Mouse (Mus musculus): ENCODE data around the gene Prpf6. TPM values are rescaled to one million over a fixed set of nuclear protein-coding genes. Genes with fewer than 3 reads are reported as not detected.

Prpf6 gene
- polyA plus RNA-seq, 1 experiment = 27.7 TPM

DNA sequence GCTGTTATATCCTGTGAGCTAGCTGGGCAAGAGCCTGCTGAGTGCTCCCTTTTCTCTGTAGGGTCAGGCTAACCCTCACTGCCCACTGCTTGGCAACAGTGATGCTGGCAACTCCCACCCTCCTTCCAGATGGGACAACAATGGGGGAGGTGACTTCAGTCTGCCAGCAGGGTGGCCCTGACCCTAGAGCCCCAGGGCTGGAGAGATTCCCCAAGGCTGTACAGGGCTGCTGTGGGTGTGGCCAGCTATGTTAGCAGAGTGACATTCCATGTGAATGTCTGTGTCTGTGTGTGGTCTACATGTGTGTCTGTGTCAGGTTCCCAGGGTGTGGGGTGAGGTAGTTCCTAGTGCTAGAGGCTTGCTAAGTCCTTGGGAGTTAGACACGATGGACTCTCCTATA, 81.8 kb downstream of the Prpf6 start:
- Histone ChIP-seq H3K4me3 (replicated peaks; ENCODE audit: control insufficient read depth, low read depth, low read length) (no peak overlapping the region), H3K27ac (ENCODE audit: control insufficient read depth, insufficient read depth, low read depth, low read length, poor library complexity) (no peak overlapping the region), H3K4me1 (ENCODE audit: control insufficient read depth, insufficient read depth, low read length) (no peaks in the 10 kb centered on the region)
- no peak for TF ChIP-seq CTCF (IDR thresholded peaks at IDR 0.05; ENCODE audit: control insufficient read depth, insufficient read depth, low read length)
- no peak for TF ChIP-seq POLR2A (IDR thresholded peaks at IDR 0.05; ENCODE audit: borderline replicate concordance, control insufficient read depth, low read depth, low read length)
- 59% methylated on average over 1 of the region's 1 CpGs for WGBS

- no peak overlapping the region for H3K4me3 ChIP-seq (replicated peaks; ENCODE audit: control insufficient read depth, low read depth, low read length)
- no peak for TF ChIP-seq POLR2A (IDR thresholded peaks at IDR 0.05; ENCODE audit: borderline replicate concordance, control insufficient read depth, low read depth, low read length)
- TF ChIP-seq CTCF (IDR thresholded peaks at IDR 0.05; ENCODE audit: control insufficient read depth, insufficient read depth, low read length) = no peak
- no peaks in the 10 kb centered on the region for H3K4me1 ChIP-seq (ENCODE audit: control insufficient read depth, insufficient read depth, low read length)
- H3K27ac ChIP-seq (ENCODE audit: control insufficient read depth, insufficient read depth, low read depth, low read length, poor library complexity) = no peak overlapping the region
- 84% methylated on average over 4 of the region's 4 CpGs for WGBS
Measured at GRCm38 (mm10) chr2:181674934-181675333, 83.3 kb downstream of the Prpf6 start.

- Histone ChIP-seq H3K4me1 (ENCODE audit: control insufficient read depth, insufficient read depth, low read length) (no peaks in the 10 kb centered on the region), H3K4me3 (replicated peaks; ENCODE audit: control insufficient read depth, low read depth, low read length) (peak overlapping the region; percentile 25), H3K27ac (ENCODE audit: control insufficient read depth, insufficient read depth, low read depth, low read length, poor library complexity) (no peak overlapping the region)
- WGBS = 2% methylated on average over 14 of the region's 14 CpGs
- no peak for TF ChIP-seq POLR2A (IDR thresholded peaks at IDR 0.05; ENCODE audit: borderline replicate concordance, control insufficient read depth, low read depth, low read length)
- TF ChIP-seq CTCF (IDR thresholded peaks at IDR 0.05; ENCODE audit: control insufficient read depth, insufficient read depth, low read length) = no peak
Measured at GRCm38 (mm10) chr2:181675454-181675853, 83.8 kb downstream of the Prpf6 start.

- 23% methylated on average over 2 of the region's 2 CpGs for WGBS
Measured at GRCm38 (mm10) chr2:181676424-181676823, 84.8 kb downstream of the Prpf6 start.

GRCm38 (mm10) chr2:181677096-181677754, 85.6 kb downstream of the Prpf6 start:
- no peak overlapping the region for H3K27ac ChIP-seq (ENCODE audit: control insufficient read depth, insufficient read depth, low read depth, low read length, poor library complexity)
- TF ChIP-seq CTCF (IDR thresholded peaks at IDR 0.05; ENCODE audit: control insufficient read depth, insufficient read depth, low read length) (no peak), POLR2A (IDR thresholded peaks at IDR 0.05; ENCODE audit: borderline replicate concordance, control insufficient read depth, low read depth, low read length) (no peak)
- 78% methylated on average over 5 of the region's 5 CpGs for WGBS

More at GRCm38 (mm10) chr2:181676424-181676823, 84.8 kb downstream of the Prpf6 start:
- no peak overlapping the region for H3K4me3 ChIP-seq (replicated peaks; ENCODE audit: control insufficient read depth, low read depth, low read length)
- H3K27ac ChIP-seq (ENCODE audit: control insufficient read depth, insufficient read depth, low read depth, low read length, poor library complexity) = no peak overlapping the region
- no peaks in the 10 kb centered on the region; the same call in 1 of the 2 replicates for H3K4me1 ChIP-seq (ENCODE audit: control insufficient read depth, insufficient read depth, low read length)
- TF ChIP-seq POLR2A (IDR thresholded peaks at IDR 0.05; ENCODE audit: borderline replicate concordance, control insufficient read depth, low read depth, low read length) (no peak), CTCF (IDR thresholded peaks at IDR 0.05; ENCODE audit: control insufficient read depth, insufficient read depth, low read length) (no peak)

GRCm38 (mm10) chr2:181677755-181678098, 86.1 kb downstream of the Prpf6 start:
- H3K4me1 ChIP-seq (ENCODE audit: control insufficient read depth, insufficient read depth, low read length) = no peaks in the 10 kb centered on the region; the same call in 1 of the 2 replicates
- WGBS = 55% methylated on average over 3 of the region's 3 CpGs
- H3K27ac ChIP-seq (ENCODE audit: control insufficient read depth, insufficient read depth, low read depth, low read length, poor library complexity) = no peak overlapping the region
- no peak for TF ChIP-seq CTCF (IDR thresholded peaks at IDR 0.05; ENCODE audit: control insufficient read depth, insufficient read depth, low read length)
- TF ChIP-seq POLR2A (IDR thresholded peaks at IDR 0.05; ENCODE audit: borderline replicate concordance, control insufficient read depth, low read depth, low read length) = no peak
- no peak overlapping the region for H3K4me3 ChIP-seq (replicated peaks; ENCODE audit: control insufficient read depth, low read depth, low read length)

More at GRCm38 (mm10) chr2:181677096-181677754, 85.6 kb downstream of the Prpf6 start:
- H3K4me3 ChIP-seq (replicated peaks; ENCODE audit: control insufficient read depth, low read depth, low read length) = no peak overlapping the region
- no peaks in the 10 kb centered on the region; the same call in 1 of the 2 replicates for H3K4me1 ChIP-seq (ENCODE audit: control insufficient read depth, insufficient read depth, low read length)

DNA sequence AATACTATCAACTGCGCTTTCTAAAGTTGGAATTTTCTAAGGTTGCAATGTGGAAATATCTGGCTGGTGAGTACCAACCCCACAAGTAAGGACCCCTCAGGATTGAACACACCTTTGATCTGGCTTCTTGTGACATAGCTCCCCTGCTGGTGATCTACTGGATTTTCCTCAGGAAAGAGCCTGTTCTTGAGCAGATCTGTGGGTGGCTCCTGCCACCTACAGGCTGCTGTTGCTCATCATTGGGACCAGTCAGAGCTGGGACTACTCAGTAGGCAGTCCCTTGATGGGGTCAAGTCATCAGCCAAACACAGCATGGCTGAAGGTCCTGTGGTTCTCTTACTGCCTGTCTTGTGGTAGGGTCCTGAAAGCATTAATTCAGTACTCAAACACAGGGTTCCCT, 87.1 kb downstream of the Prpf6 start:
- no peak overlapping the region for H3K4me3 ChIP-seq (replicated peaks; ENCODE audit: control insufficient read depth, low read depth, low read length)
- no peaks in the 10 kb centered on the region; the same call in 1 of the 2 replicates for H3K4me1 ChIP-seq (ENCODE audit: control insufficient read depth, insufficient read depth, low read length)
- H3K27ac ChIP-seq (ENCODE audit: control insufficient read depth, insufficient read depth, low read depth, low read length, poor library complexity) = no peak overlapping the region
- no peak for TF ChIP-seq POLR2A (IDR thresholded peaks at IDR 0.05; ENCODE audit: borderline replicate concordance, control insufficient read depth, low read depth, low read length)
- TF ChIP-seq CTCF (IDR thresholded peaks at IDR 0.05; ENCODE audit: control insufficient read depth, insufficient read depth, low read length) = peak; percentile 91
- 45% methylated on average over 1 of the region's 1 CpGs for WGBS

DNA sequence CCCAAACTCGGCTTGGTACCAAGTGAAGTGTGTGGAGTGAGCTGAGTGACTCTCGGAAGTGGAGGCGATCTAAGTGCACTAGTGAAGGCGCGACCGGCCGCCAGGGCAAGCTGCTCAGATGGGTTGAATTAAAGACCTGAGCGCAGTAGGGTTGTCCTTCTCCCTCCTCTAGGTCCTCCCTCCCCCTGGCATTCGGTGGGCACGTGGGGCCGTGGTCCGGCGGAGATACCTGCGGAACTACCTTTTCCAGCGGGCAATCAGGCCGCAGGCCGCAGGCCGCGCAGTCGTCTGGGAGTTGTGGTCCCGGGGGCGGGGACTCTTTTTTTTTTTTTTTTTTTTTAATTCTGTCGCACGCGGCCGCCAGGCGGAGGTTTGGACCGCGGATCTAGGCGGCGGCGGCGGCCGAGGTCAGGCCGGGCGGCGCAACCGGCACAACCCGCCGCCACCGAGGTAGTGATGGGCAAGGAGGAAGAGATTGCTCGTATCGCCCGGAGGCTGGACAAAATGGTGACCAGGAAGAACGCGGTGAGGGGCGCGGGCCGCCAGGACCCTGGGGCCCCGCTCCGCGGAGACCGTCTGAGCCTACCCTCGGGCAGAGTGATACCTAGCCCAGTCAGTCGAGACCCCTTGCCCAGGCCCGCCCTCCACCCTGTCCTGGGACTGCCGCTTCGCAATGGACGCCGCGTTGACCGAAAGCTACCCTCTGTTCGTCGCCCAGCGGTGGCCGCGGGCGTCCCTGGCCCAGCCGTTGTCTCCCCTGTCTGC, 88.5 kb downstream of the Prpf6 start, which contains the start of gene Tcea2:
TSS of gene Tcea2 (plus strand) at position 360 of the 765 bp plus-strand sequence.
- WGBS = under 1% methylated on average over 69 of the region's 69 CpGs
- peak within 1 kb of the TSS; percentile 97 for H3K4me3 ChIP-seq (replicated peaks; ENCODE audit: control insufficient read depth, low read depth, low read length)
- TF ChIP-seq POLR2A (IDR thresholded peaks at IDR 0.05; ENCODE audit: borderline replicate concordance, control insufficient read depth, low read depth, low read length) (peak; percentile 39; the same call in 1 of the 2 replicates), CTCF (IDR thresholded peaks at IDR 0.05; ENCODE audit: control insufficient read depth, insufficient read depth, low read length) (peak; percentile 0; the same call in 1 of the 2 replicates)
- H3K4me1 ChIP-seq (ENCODE audit: control insufficient read depth, insufficient read depth, low read length) = no peaks in the 10 kb centered on the region; the same call in 1 of the 2 replicates
- H3K27ac ChIP-seq (ENCODE audit: control insufficient read depth, insufficient read depth, low read depth, low read length, poor library complexity) = peak within 1 kb of the TSS; percentile 64
